Mouse (Mus musculus): ENCODE measurements around the gene Acap2. TPM values are rescaled to one million over a fixed set of nuclear protein-coding genes. Genes with fewer than 3 reads are reported as not detected.
A peak's percentile ranks its signal among the peaks of the same experiment; 100 is the strongest.

Gene Acap2
- polyA plus RNA-seq, 2 experiments: 4.4 to 5.1 TPM

GRCm38 (mm10) chr16:31241433-31241832 is 40.4 kb upstream of the Acap2 start:
- DNase-seq (ENCODE audit: low read depth in 3 of 3, low spot score in 3 of 3) (no peak), ATAC-seq (ENCODE audit: insufficient read depth) (no peak)
- Histone ChIP-seq H3K36me3 (replicated peaks; ENCODE audit: control insufficient read depth, insufficient read depth, low read depth) (no peaks in the 10 kb centered on the region), H3K4me1 (replicated peaks; ENCODE audit: control insufficient read depth in 2 of 2, insufficient read depth in 2 of 2, low read length in 1 of 2) (no peaks in the 10 kb centered on the region), H3K4me2 (ENCODE audit: low read depth) (no peak overlapping the region), H3K9ac (replicated peaks) (no peak overlapping the region), H3K27me3 (ENCODE audit: control insufficient read depth, insufficient read depth, low read length) (no peaks in the 10 kb centered on the region), H3K9me3 (ENCODE audit: control insufficient read depth, low read length) (no peaks in the 10 kb centered on the region), H3K4me3 (ENCODE audit: insufficient read depth in 1 of 2, low read depth in 2 of 2, low read length in 2 of 2) (no peak overlapping the region), H3K27ac (no peak overlapping the region)
- no peak for TF ChIP-seq CTCF (IDR thresholded peaks at IDR 0.05; ENCODE audit: low read depth)
- TF ChIP-seq EP300 (IDR thresholded peaks at IDR 0.05; ENCODE audit: low read depth): no peak
- 75% methylated on average over 9 of the region's 9 CpGs for WGBS (ENCODE audit: insufficient replicate concordance)

DNA sequence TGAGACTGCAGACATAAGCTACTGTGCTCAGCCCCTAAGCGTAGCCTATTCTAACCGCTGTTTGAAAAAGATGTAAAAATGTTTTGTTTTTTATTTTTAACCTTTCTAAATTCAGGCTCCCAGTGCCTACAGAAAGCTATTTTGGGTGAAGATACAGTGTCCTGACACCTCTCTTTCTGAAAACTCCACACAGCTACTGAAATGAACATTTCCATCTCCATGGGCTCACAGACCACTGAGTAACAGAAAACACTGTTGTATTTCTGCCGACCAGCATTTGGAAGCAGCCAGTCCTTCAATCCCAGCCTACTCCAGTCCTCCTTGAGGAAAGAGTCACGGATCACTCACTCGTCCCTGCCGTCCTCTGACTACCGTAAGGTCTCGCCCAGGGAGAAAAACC is 39.5 kb upstream of the Acap2 start:
- Histone ChIP-seq H3K9ac (replicated peaks) (no peak overlapping the region), H3K4me3 (ENCODE audit: insufficient read depth in 1 of 2, low read depth in 2 of 2, low read length in 2 of 2) (no peak overlapping the region), H3K27ac (no peak overlapping the region), H3K4me2 (ENCODE audit: low read depth) (no peak overlapping the region), H3K9me3 (ENCODE audit: control insufficient read depth, low read length) (no peaks in the 10 kb centered on the region), H3K4me1 (replicated peaks; ENCODE audit: control insufficient read depth in 2 of 2, insufficient read depth in 2 of 2, low read length in 1 of 2) (no peaks in the 10 kb centered on the region; a peak in 2 of 4 replicates), H3K27me3 (ENCODE audit: control insufficient read depth, insufficient read depth, low read length) (no peaks in the 10 kb centered on the region), H3K36me3 (replicated peaks; ENCODE audit: control insufficient read depth, insufficient read depth, low read depth) (no peaks in the 10 kb centered on the region)
- TF ChIP-seq CTCF (IDR thresholded peaks at IDR 0.05; ENCODE audit: low read depth) (no peak), EP300 (IDR thresholded peaks at IDR 0.05; ENCODE audit: low read depth) (no peak)
- ATAC-seq (ENCODE audit: insufficient read depth) (no peak), DNase-seq (ENCODE audit: low read depth in 3 of 3, low spot score in 3 of 3) (no peak)
- 69% methylated on average over 8 of the region's 8 CpGs for WGBS (ENCODE audit: insufficient replicate concordance)

DNA sequence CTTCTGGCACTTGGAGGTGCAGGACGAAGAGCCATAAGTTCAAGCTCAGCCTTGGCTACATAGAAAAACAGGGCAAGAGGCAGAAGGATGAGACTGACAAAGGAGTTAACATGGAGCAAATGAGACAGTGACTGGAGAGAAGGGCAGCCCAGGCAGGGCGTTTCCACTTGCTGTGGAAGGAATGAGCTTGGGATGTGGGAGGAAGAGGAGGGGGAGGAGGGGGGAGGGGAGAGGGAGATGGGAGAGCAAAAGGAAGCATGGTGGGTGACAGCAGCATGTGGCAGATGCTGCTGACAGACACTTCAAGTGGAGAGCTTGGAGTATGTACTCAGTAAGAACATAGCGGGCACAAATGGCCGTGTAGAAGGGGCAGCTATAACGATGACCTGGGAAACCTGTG is 37.2 kb upstream of the Acap2 start:
- no peak for DNase-seq (ENCODE audit: low read depth in 3 of 3, low spot score in 3 of 3)
- whole genome bisulfite sequencing (ENCODE audit: insufficient replicate concordance): 83% methylated on average over 5 of the region's 5 CpGs
- Histone ChIP-seq H3K4me2 (ENCODE audit: low read depth) (no peak overlapping the region), H3K9ac (replicated peaks) (no peak overlapping the region), H3K36me3 (replicated peaks; ENCODE audit: control insufficient read depth, insufficient read depth, low read depth) (no peaks in the 10 kb centered on the region), H3K9me3 (ENCODE audit: control insufficient read depth, low read length) (no peaks in the 10 kb centered on the region), H3K27ac (no peak overlapping the region), H3K27me3 (ENCODE audit: control insufficient read depth, insufficient read depth, low read length) (no peaks in the 10 kb centered on the region), H3K4me1 (replicated peaks; ENCODE audit: control insufficient read depth in 2 of 2, insufficient read depth in 2 of 2, low read length in 1 of 2) (peaks cover 0 to 11% of the 10 kb centered on the region in 2 experiments; a peak in 2 of 4 replicates), H3K4me3 (ENCODE audit: insufficient read depth in 1 of 2, low read depth in 2 of 2, low read length in 2 of 2) (no peak overlapping the region)
- ATAC-seq (ENCODE audit: insufficient read depth): no peak
- TF ChIP-seq EP300 (IDR thresholded peaks at IDR 0.05; ENCODE audit: low read depth) (no peak), CTCF (IDR thresholded peaks at IDR 0.05; ENCODE audit: low read depth) (no peak)

GRCm38 (mm10) chr16:31235457-31236310 is 34.6 kb upstream of the Acap2 start:
- no peaks in the 10 kb centered on the region for H3K9me3 ChIP-seq (ENCODE audit: control insufficient read depth, low read length)
- no peak overlapping the region for H3K4me2 ChIP-seq (ENCODE audit: low read depth)
- H3K4me1 ChIP-seq (replicated peaks; ENCODE audit: control insufficient read depth in 2 of 2, insufficient read depth in 2 of 2, low read length in 1 of 2): peaks cover 0 to 13% of the 10 kb centered on the region in 2 experiments; a peak in 2 of 4 replicates
- no peaks in the 10 kb centered on the region for H3K27me3 ChIP-seq (ENCODE audit: control insufficient read depth, insufficient read depth, low read length)
- H3K27ac ChIP-seq: no peak overlapping the region
- H3K4me3 ChIP-seq (ENCODE audit: insufficient read depth in 1 of 2, low read depth in 2 of 2, low read length in 2 of 2): no peak overlapping the region
- H3K9ac ChIP-seq (replicated peaks): no peak overlapping the region
- WGBS (ENCODE audit: insufficient replicate concordance): 13% methylated on average over 18 of the region's 18 CpGs
- ATAC-seq (ENCODE audit: insufficient read depth): no peak
- DNase-seq (ENCODE audit: low read depth in 3 of 3, low spot score in 3 of 3): peak in 1 of 3 experiments; percentile 44
- H3K36me3 ChIP-seq (replicated peaks; ENCODE audit: control insufficient read depth, insufficient read depth, low read depth): no peaks in the 10 kb centered on the region
- TF ChIP-seq CTCF (IDR thresholded peaks at IDR 0.05; ENCODE audit: low read depth): no peak
- no peak for TF ChIP-seq EP300 (IDR thresholded peaks at IDR 0.05; ENCODE audit: low read depth)

DNA sequence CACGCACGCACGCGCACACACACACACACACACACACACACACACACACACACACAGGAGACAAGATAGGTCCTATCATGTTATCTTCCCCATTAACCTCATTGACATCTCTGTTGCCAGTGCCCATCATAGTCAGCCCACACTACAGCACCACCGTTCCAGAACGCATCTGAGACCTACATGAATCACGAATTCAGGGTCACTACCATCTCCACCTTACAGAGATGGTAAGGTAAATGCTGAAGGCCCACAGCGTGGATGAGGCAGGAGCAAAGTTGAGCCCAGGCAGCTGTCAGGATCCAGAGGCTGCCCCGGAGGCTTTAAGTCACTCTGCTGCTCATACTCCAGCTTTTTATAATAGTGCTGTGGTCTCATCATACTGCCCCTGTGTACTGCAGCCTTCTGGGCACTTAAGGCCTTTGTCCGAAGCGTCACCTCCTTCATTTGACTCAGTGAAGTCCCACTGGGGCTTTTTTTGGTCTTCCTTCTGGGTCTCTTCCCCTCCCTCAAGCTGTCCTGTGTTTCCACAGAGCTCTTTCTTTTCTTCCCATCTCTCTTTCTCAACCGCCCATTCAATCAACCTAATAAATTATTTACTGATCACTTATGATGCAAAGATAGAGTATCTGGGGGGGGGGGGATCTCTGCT is 33.9 kb upstream of the Acap2 start:
- no peaks in the 10 kb centered on the region for H3K9me3 ChIP-seq (ENCODE audit: control insufficient read depth, low read length)
- no peak for TF ChIP-seq CTCF (IDR thresholded peaks at IDR 0.05; ENCODE audit: low read depth)
- TF ChIP-seq EP300 (IDR thresholded peaks at IDR 0.05; ENCODE audit: low read depth): no peak
- H3K4me2 ChIP-seq (ENCODE audit: low read depth): no peak overlapping the region
- H3K36me3 ChIP-seq (replicated peaks; ENCODE audit: control insufficient read depth, insufficient read depth, low read depth): no peaks in the 10 kb centered on the region
- ATAC-seq (ENCODE audit: insufficient read depth) (no peak), DNase-seq (ENCODE audit: low read depth in 3 of 3, low spot score in 3 of 3) (no peak)
- H3K27ac ChIP-seq: no peak overlapping the region
- no peak overlapping the region for H3K9ac ChIP-seq (replicated peaks)
- no peak overlapping the region for H3K4me3 ChIP-seq (ENCODE audit: insufficient read depth in 1 of 2, low read depth in 2 of 2, low read length in 2 of 2)
- peaks cover 0 to 13% of the 10 kb centered on the region in 2 experiments; a peak in 2 of 4 replicates for H3K4me1 ChIP-seq (replicated peaks; ENCODE audit: control insufficient read depth in 2 of 2, insufficient read depth in 2 of 2, low read length in 1 of 2)
- no peaks in the 10 kb centered on the region for H3K27me3 ChIP-seq (ENCODE audit: control insufficient read depth, insufficient read depth, low read length)
- WGBS (ENCODE audit: insufficient replicate concordance): 67% methylated on average over 12 of the region's 12 CpGs

Measured in liver, embryonic 14.5 days (tissue).